Mouse (Mus musculus) 3T3-L1 (cell line): ENCODE measurements at regions not wholly inside any gene's neighbourhood (a gene's known extent, or its start where the extent isn't known, plus 50 kb on each side); places are given as distances from the start of the nearest gene placed in this dataset.
A peak's percentile ranks its signal among the peaks of the same experiment; 100 is the strongest.

ENCODE experiments used
- DNase-seq: peaks from one replicate; pipeline ENCODE4 v3.0.0-alpha.2; 2015; ENCODE audit warnings: low read depth, low spot score

- DNase-seq = no peak
Measured at GRCm38 (mm10) chr1:47097084-47097996, 204.7 kb upstream of the Slc39a10 start.

DNA sequence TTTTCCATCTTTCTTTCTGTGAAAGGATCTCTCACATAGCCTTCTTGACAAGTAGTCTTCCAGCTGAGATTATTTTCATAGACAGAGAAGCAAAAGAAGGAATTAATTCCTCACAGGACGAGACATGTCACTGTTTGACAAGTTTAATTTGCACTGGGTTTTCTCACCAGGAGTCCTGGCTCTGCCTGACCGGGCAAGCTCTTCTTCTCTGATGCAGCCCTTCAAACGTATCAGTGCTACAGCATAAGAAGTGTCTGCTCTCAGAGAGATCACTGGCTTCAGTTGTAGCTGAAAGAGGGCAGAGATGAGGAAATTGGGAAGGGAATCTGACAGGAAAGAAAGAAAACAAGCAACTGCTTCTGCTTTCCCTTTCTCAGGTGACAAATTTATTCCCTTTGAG is 201.8 kb upstream of the Slc39a10 start:
- DNase-seq = no peak

GRCm38 (mm10) chr1:47093289-47093947 is 200.8 kb upstream of the Slc39a10 start:
- no peak for DNase-seq

- no peak for DNase-seq
Measured at GRCm38 (mm10) chr1:47076423-47076822, 183.8 kb upstream of the Slc39a10 start.

DNA sequence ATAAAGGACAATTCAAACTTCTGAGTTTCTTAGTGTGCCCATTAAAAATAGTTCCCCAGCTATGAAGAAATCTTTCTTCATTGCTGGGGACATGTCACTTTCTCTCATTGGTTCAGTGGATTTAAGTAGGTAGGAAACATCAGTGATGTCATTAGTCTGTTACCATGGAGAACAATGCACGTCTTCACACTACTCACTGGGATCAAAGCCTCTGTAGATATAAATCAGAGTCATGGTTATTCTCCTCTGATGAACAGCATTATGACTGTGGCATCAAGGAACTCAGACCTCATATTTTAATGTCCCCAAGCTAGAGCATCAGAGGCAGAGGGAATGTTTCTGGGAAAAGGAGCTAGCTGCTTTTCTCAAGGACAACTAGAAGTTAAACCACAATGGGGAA is 165.5 kb upstream of the Slc39a10 start:
- DNase-seq = no peak

DNA sequence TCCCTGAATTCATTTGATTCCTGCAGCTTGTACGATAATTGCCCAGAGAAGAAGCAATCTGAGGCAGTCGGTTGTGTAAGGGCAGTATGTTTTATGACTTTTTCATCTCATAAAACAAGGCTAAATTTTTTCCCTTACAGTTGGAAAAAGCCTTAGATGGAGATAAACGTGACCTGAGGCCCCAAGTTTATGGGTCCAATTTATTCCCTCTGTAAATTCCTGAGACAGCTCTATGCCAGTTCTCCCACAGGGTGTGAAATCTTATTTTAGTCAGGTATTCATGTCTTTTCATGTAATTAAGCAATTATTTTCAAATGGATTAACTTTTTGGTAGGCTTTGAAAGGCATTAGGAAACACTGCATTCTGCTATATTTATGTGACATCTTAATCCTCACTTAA is 164.7 kb upstream of the Slc39a10 start:
- no peak for DNase-seq

DNA sequence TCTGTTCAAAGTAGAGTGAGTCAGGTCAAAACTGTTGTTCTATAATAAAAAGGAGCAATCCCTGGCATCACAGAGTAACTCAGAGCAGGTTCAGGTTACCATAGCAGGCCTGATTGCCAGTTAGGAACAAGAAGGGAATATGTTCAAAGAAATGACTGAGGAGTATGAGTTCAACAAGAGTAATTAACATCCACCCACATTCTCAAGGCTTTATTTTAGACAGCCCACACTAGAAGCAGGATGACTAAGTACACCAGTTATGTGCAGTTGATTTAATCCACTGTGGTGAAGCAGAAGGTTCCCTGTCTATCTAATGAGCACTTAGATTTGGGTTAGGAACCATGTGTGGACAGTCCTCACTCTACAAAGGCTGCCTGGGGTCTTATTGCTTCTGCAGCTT is 158.5 kb upstream of the Slc39a10 start:
- DNase-seq = no peak

DNA sequence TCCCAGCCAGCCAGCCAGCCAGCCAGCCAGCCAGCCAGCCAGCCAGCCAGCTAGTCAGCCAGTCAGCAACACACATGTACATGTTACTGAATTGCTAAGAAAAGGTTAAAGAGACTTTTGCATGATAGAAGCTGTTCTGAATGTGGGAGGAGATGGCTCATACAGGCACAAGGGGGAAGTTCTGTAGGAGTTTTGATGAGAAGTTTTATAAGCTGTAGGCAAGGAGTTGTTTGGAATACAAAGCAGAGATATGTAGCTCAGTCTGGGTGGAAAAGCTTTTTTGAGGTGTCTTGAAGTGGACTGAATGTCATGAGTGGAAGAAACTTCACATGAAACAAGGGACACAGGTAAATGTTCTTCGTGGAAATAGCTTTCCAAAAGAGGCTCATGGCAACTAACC is 157.8 kb upstream of the Slc39a10 start:
- no peak for DNase-seq

DNA sequence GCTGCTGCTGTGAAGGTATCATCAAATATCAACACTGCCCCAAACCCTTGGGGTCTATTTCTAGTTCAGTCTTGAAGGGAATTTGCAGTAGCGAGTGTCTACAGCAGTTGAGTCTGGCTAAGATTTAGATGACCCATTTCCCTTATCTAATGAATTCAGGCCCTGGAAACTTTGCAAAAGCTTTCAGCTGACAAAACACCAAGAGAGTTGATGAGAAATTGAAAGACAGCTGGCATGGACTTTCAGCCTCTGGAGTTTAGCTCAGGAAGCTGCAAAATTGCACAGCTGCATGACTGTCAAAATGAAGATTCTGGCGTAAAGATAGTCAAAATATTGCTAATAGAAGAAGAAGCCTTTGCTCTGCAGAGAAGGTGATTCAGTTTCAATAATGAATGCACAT is 144.9 kb upstream of the Slc39a10 start:
- DNase-seq = no peak

- no peak for DNase-seq
Measured at GRCm38 (mm10) chr1:47019356-47019755, 126.7 kb upstream of the Slc39a10 start.

DNA sequence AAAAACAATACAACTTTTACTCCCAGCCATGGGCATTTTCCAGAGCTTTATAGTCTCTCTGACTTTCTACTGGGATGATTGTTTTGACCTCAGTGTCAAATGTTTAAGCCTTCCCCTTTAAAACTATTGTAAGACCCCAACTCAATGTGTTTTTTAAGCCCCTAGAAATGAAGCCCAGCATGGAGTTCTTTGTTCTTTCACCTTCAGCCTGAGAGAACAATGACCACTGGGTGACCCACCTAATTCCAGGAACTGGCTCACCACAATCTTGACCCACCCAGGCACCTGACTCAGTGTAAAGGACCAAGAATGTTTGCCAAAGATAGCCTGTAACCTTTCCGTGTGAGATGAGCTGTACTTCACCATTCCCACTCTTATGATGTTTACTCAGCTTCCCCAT is 121.9 kb upstream of the Slc39a10 start:
- DNase-seq = no peak

DNA sequence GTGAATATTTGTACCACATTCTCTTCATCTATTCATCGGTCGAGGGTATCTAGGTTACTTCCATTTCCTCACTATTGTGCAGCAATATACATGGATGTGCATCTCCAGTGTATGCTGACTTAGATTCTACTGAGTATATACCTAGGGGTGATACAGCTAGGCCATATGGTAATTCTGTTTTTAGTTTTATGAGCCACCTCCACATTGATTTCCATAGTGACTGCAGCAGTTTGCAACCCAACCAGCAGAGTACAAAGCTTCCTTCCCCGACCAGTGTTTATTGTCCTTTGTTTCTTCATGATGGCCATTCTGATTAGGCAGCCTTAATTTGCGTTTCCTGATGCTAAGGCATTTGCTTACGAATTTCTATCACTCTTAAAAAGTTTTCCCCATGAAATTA is 111.1 kb upstream of the Slc39a10 start:
- DNase-seq = no peak

GRCm38 (mm10) chr1:46999337-46999736 is 106.7 kb upstream of the Slc39a10 start:
- no peak for DNase-seq

DNA sequence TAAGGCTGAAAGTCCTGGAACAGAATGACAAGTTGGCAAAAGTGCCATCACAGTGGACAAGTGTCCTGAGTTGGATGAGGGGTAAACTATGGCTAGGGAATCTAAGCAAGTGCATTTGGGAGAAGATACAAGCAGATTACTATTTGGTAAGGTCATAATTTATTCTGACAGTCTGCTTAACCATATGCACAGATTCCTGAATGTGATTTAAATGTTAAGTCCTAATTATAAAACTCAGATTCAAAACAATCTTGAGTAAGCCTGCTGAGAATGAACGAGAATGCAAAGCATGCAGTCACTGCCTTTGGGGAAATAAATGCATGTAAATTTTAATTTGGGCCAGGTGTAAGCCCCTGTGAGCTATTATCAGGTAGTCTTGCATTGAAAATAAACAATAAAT is 93.3 kb upstream of the Slc39a10 start:
- no peak for DNase-seq

- no peak for DNase-seq
Measured at GRCm38 (mm10) chr1:46983093-46983492, 90.4 kb upstream of the Slc39a10 start.

GRCm38 (mm10) chr1:46970470-46970869 is 77.8 kb upstream of the Slc39a10 start:
- peak; percentile 72 for DNase-seq

DNA sequence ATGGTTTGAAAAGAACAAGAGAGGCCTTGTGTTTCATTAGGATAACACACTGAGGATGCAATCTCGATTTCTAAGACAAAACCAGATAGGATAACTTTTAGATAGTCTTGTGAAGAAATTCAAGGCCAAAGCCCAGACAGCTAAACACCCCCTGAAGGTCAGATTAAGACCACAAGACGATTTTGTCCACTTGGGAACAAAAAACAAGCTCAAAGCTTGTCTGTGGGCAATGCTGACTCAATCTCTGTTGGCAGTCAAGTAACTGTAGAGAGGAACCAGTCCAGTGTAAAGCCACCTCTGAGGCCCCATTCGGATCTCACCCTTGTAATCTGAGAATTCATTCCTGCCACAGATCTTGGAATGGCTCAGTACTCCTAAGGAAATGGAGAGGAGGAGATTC is 75.7 kb upstream of the Slc39a10 start:
- DNase-seq = no peak

- DNase-seq = no peak
Measured at GRCm38 (mm10) chr1:46966917-46967266, 74.2 kb upstream of the Slc39a10 start.

- DNase-seq = no peak
Measured at GRCm38 (mm10) chr1:46965996-46966916, 73.6 kb upstream of the Slc39a10 start.

GRCm38 (mm10) chr1:46963973-46964727 is 71.5 kb upstream of the Slc39a10 start:
- DNase-seq = peak; percentile 4
